Mouse (Mus musculus): Measurements from ENCODE around the gene Krt2. TPM values are rescaled to one million over a fixed set of nuclear protein-coding genes. Genes with fewer than 3 reads are reported as not detected.

The Krt2 gene
- polyA plus RNA-seq, 3 experiments from 2014 or later, result not detected

DNA sequence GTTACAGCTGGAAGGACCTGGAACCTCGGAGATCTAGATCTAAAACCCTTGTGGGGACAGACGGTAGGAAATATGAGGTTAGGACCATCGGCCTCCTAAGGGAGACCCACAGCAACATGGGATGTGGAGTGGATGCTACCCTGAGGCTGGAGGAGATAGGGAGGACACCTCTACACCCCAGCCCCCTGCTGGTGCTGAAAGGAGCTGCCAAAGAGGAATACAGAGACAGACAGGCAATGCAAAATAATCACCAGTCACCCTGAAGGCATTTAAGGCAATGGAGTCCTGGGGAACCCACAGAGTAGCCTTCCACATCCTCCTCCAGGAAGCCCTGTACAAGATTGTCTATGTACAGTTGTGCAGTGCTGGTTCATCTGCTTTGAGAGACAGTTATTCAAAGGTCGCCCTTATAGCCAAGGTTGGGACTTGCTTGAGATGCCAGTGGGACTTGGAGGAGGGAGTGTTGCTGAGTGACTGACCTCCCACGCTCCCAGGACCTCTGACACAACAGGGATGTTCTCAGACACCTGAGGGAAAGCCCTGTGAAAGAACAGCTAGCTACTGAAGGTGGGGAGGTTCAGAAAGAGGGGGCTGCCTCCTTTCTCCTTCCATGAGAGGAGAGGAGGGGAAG, 45.8 kb downstream of the Krt2 start:
- no peak for ATAC-seq

DNA sequence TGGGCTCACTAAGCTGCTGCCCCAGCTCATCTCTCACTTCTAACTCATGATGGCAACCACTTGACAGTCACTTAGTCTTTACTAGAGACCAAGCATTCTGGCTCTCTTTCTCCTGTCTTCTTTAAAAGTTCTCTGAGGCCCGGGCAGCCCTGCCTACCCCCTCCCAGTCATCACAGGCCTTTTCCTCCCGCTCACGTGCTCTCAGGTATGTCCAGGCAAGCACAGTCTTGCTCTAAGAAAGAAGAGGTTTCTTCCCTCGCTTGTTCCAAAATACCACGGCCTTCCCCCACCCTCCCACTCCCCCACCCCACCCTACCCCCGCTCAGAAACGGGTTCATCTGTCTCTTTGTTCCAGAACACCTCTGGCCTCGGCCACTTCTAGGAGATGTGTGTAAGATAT, 47.7 kb downstream of the Krt2 start:
- ATAC-seq, result no peak

Other genes starting within 250 kb of the Krt2 start
- under 1 TPM in 1 of 3 experiments, not detected in 2; 0.11 TPM for gene Krt75, start 244.3 kb downstream of the Krt2 start, polyA plus RNA-seq (2017; shearing (Covaris generic))
- not detected for gene Gm5414, start 190.0 kb downstream of the Krt2 start, polyA plus RNA-seq (2017; shearing (Covaris generic))
- not detected for gene Gm5478, start 170.8 kb downstream of the Krt2 start, polyA plus RNA-seq (2017; shearing (Covaris generic))
- gene Krt6b, start 137.9 kb downstream of the Krt2 start, polyA plus RNA-seq (2017; shearing (Covaris generic)), result under 1 TPM in 1 of 3 experiments, not detected in 2; 0.16 TPM
- not detected for gene Krt6a, start 123.9 kb downstream of the Krt2 start, polyA plus RNA-seq (2017; shearing (Covaris generic))
- gene Krt5, start 105.3 kb downstream of the Krt2 start, polyA plus RNA-seq (2017; shearing (Covaris generic)), result not detected
- gene Krt71, start 75.1 kb downstream of the Krt2 start, polyA plus RNA-seq (2017; shearing (Covaris generic)), result not detected
- gene Krt72, start 31.7 kb downstream of the Krt2 start, polyA plus RNA-seq (2017; shearing (Covaris generic)), result not detected
- gene Krt73, start 15.8 kb downstream of the Krt2 start, polyA plus RNA-seq (2017; shearing (Covaris generic)), result not detected
- not detected for gene Krt1, start 32.6 kb upstream of the Krt2 start, polyA plus RNA-seq (2017; shearing (Covaris generic))
- not detected for gene Krt77, start 51.5 kb upstream of the Krt2 start, polyA plus RNA-seq (2017; shearing (Covaris generic))
- not detected for gene Krt76, start 74.8 kb upstream of the Krt2 start, polyA plus RNA-seq (2017; shearing (Covaris generic))
- gene Krt4, start 106.6 kb upstream of the Krt2 start, polyA plus RNA-seq (2017; shearing (Covaris generic)), result not detected
- not detected for gene Krt79, start 122.2 kb upstream of the Krt2 start, polyA plus RNA-seq (2017; shearing (Covaris generic))
- not detected for gene Krt78, start 136.1 kb upstream of the Krt2 start, polyA plus RNA-seq (2017; shearing (Covaris generic))
- gene Krt8, start 186.3 kb upstream of the Krt2 start, polyA plus RNA-seq (2017; shearing (Covaris generic)), result under 1 TPM in 1 of 3 experiments, not detected in 2; 0.23 TPM
- 1 to 10 TPM in 2 of 3 experiments, under 1 TPM in 1; 0.41 to 1.2 (median 1.2) TPM for gene Krt18, start 210.0 kb upstream of the Krt2 start, polyA plus RNA-seq (2017; shearing (Covaris generic))

Data from inflammation-experienced regulatory T-cells, adult 6 months (primary cell).